Mouse (Mus musculus): Measurements from ENCODE around the gene Dlx6. TPM values are rescaled to one million over a fixed set of nuclear protein-coding genes. Genes with fewer than 3 reads are reported as not detected.

Gene Dlx6
- polyA plus RNA-seq, 1 experiment from 2014 or later, result not detected

GRCm38 (mm10) chr6:6914849-6915525, 51.9 kb downstream of the Dlx6 start:
- no peaks in the 10 kb centered on the region for H3K36me3 ChIP-seq (ENCODE audit: insufficient read depth)
- H3K9me3 ChIP-seq (ENCODE audit: low read depth, low read length), result no peaks in the 10 kb centered on the region
- peak; percentile 79 for TF ChIP-seq CTCF (IDR thresholded peaks at IDR 0.05; ENCODE audit: low read depth)
- no peak overlapping the region for H3K4me3 ChIP-seq (ENCODE audit: low read depth, low read length)
- no peaks in the 10 kb centered on the region for H3K4me1 ChIP-seq (ENCODE audit: insufficient read depth)
- H3K27me3 ChIP-seq (ENCODE audit: insufficient read depth, low read length), result no peaks in the 10 kb centered on the region
- WGBS, result 35% methylated on average over 5 of the region's 5 CpGs
- ATAC-seq (ENCODE audit: insufficient read depth), result peak; percentile 78; the same call in 1 of the 2 replicates
- no peak overlapping the region for H3K27ac ChIP-seq (ENCODE audit: low read depth)
- H3K9ac ChIP-seq, result no peak overlapping the region
- peak; percentile 86 for DNase-seq
- no peak overlapping the region for H3K4me2 ChIP-seq

DNA sequence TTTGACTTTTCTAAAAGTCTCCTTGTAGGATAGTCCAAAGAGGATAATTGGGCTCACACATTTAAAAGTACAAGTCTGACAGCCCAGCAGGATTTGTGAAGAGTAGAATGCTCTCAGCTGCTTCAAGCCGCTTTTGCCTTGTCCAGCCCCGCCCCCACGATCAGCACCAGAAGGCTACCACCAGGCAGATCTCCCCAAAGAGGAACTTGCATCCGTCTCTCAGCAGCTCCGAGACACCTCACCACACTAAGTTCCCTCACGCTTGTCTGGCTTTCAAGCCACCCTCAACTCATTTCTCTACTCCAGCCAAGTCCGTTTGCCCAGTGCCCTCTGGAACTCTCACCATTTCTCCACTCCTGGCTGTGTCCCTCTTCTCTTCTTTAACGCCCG, 52.4 kb downstream of the Dlx6 start:
- DNase-seq (no peak), ATAC-seq (ENCODE audit: insufficient read depth) (no peak)
- Histone ChIP-seq H3K4me3 (ENCODE audit: low read depth, low read length) (no peak overlapping the region), H3K4me1 (ENCODE audit: insufficient read depth) (no peaks in the 10 kb centered on the region), H3K27me3 (ENCODE audit: insufficient read depth, low read length) (no peaks in the 10 kb centered on the region), H3K27ac (ENCODE audit: low read depth) (no peak overlapping the region), H3K9me3 (ENCODE audit: low read depth, low read length) (no peaks in the 10 kb centered on the region), H3K9ac (no peak overlapping the region), H3K4me2 (no peak overlapping the region), H3K36me3 (ENCODE audit: insufficient read depth) (no peaks in the 10 kb centered on the region)
- 52% methylated on average over 9 of the region's 9 CpGs for WGBS
- TF ChIP-seq CTCF (IDR thresholded peaks at IDR 0.05; ENCODE audit: low read depth), result no peak

DNA sequence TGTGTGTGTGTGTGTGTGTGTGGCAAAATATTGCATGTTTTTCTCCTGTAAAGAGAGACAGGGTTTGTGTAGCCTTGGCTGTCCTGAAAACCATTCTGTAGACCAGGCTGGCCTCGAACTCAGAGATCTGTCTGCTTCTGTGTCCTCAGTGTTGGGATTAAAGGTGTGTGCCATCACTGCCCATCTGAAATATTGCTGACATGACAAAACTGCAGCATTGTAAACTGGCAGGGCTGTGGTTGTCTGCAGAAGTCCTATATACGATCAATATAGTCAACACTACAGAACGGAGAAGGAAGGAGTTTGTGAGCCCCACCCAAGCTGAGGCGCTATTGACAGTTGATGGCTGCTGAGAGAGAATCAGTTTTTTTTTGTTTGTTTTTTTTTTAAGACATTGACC, 54.2 kb downstream of the Dlx6 start:
- no peak overlapping the region for H3K4me3 ChIP-seq (ENCODE audit: low read depth, low read length)
- no peaks in the 10 kb centered on the region for H3K27me3 ChIP-seq (ENCODE audit: insufficient read depth, low read length)
- no peaks in the 10 kb centered on the region for H3K36me3 ChIP-seq (ENCODE audit: insufficient read depth)
- no peaks in the 10 kb centered on the region for H3K9me3 ChIP-seq (ENCODE audit: low read depth, low read length)
- no peak overlapping the region for H3K9ac ChIP-seq
- TF ChIP-seq CTCF (IDR thresholded peaks at IDR 0.05; ENCODE audit: low read depth), result no peak
- 82% methylated on average over 4 of the region's 4 CpGs for WGBS
- ATAC-seq (ENCODE audit: insufficient read depth) (no peak), DNase-seq (no peak)
- no peak overlapping the region for H3K27ac ChIP-seq (ENCODE audit: low read depth)
- no peak overlapping the region for H3K4me2 ChIP-seq
- no peaks in the 10 kb centered on the region for H3K4me1 ChIP-seq (ENCODE audit: insufficient read depth)

Other genes starting within 250 kb of the Dlx6 start
- gene Dlx5, start 18.8 kb downstream of the Dlx6 start, polyA plus RNA-seq (2014; fragmentation: Nextera tagmentation; extraction: Ambion mirVana), result 0.14 and 0.29 TPM in 2 replicates
- gene Sdhaf3, start 92.7 kb downstream of the Dlx6 start, polyA plus RNA-seq (2014; fragmentation: Nextera tagmentation; extraction: Ambion mirVana), result 4.8 and 5.7 TPM in 2 replicates

All from lung, embryonic 14.5 days (tissue).